Mouse (Mus musculus) cortical plate, adult 2 months (tissue): ENCODE measurements at regions not wholly inside any gene's neighbourhood (a gene's known extent, or its start where the extent isn't known, plus 50 kb on each side); places are given as distances from the start of the nearest gene placed in this dataset.

Experiments
- CTCF ChIP-seq: fragments of 200-500 bp; IDR thresholded peaks from 2 replicates; pipeline ENCODE4 v1.5.1; 2011; ENCODE audit warnings: mild to moderate bottlenecking, control low read depth, low read length; ENCODE audit not compliant: insufficient read depth; ENCODE audit errors: extremely low read depth
- POLR2A ChIP-seq: fragments of 200-500 bp; IDR thresholded peaks from 2 replicates; pipeline ENCODE4 v1.6.1; 2011; ENCODE audit warnings: mild to moderate bottlenecking, low read length, control low read depth; ENCODE audit not compliant: insufficient read depth; ENCODE audit errors: extremely low read depth

DNA sequence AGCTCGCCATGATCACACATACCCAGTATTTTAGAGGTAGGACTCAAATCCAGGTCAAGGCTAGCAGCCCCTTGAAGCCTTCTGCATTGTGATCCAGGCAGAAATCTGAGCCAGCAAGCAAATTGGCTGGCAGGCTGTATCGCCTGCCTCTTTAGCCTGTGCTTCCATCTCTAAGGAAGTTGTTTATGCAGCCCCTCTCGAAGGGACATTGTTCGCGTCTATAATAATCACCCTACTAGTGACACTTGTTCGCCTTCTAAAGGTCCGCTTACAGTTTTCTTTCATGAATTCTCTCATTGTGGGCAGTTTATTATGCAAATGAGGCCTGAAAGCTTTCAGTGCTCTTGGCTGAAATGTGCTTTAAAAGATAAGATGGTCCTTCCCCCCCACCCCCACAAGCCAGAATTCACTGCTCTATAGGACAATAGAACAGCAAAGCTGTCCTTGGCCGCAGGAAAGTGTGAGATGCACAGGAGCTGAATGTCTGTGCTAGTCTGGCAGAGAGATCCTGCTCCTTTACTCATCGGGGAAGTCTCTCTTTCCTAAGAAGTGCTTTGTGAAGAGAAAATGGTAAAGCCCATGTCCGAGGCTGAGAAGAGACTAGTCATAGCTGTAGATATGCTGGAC, 610.8 kb downstream of the Eepd1 start:
- TF ChIP-seq CTCF (no peak), POLR2A (no peak)
